Mouse (Mus musculus): ENCODE results near the gene Cers6.

The Cers6 gene

DNA sequence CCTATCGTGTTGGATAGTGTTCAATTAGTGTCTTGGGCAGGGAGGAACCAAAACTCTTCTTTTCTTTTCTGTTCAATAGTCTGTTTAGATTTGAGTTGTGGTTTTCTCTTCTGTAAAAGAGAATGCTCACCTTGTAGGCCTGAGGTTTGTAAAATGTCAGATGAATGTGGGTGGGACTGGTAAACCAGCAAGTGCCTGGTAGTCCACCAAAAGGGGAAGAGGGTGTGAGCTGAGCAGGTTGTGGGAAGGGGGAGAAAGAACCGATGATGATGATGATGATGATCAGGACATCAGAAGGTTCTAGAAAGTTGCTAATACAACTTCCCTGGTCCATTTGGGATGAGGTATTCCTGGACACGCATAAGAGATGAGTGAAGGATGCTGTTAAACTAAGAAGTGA, 55.1 kb downstream of the Cers6 start:
- no peak for DNase-seq (ENCODE audit: low spot score in 2 of 2)

DNA sequence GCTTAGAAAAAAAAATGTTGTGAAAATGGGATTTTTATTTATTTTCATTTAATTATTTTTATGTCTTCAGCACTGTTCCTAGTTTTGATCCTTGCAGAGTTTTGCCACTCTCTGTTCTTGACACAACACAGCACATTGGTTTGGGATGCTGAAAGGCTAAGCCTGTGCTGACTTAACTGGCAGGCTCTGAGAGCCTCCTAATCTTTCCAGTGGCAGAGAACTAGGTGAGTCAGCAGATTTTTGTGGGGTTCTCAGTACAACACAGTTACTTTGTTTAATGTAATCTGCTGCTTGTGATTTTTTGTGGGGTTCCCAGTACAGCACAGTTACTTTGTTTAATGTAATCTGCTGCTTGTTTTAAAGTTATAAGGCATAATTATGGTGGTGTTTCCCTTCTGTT, 55.8 kb downstream of the Cers6 start:
- no peak for DNase-seq (ENCODE audit: low spot score in 2 of 2)

DNA sequence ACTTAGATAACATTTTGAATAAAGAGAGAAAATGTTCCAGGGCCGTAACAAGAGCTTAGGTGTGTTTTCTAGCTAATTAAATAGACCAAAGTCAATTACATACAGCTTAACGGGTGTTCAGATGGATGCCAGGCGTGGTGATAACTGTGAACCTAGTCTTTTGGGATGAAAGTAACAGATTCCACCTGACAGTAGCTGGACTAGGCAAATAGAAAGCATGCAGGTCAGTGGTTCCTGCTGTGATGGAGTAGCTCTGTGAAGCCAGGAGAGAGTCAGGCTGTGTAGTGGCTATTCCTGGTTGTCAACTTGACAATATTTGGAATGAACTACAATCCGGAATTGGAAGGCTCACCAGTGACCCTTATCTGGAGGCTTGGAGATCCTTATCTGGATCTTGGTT, 56.3 kb downstream of the Cers6 start:
- no peak for DNase-seq (ENCODE audit: low spot score in 2 of 2)

DNA sequence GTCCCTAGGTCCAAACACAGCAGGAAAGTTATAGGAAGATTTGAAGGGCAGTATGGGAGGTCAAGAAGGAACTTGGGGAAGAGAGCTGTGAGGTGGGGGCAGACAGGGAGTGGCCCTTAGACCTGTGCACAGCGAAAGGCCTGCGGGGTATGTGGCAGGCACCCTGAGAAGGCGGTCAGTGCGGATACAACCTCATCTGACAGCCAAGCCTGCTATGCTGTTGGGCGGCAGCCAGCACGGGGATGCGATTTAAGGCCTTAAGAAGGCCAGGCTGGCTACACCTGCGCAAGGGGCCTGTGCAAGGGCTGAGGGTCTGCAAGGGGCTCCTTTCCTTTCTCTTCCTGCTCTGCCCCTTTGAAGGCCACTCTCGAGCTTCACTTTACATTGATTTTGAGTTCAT, 63.1 kb downstream of the Cers6 start:
- no peak for DNase-seq (ENCODE audit: low spot score in 2 of 2)

DNA sequence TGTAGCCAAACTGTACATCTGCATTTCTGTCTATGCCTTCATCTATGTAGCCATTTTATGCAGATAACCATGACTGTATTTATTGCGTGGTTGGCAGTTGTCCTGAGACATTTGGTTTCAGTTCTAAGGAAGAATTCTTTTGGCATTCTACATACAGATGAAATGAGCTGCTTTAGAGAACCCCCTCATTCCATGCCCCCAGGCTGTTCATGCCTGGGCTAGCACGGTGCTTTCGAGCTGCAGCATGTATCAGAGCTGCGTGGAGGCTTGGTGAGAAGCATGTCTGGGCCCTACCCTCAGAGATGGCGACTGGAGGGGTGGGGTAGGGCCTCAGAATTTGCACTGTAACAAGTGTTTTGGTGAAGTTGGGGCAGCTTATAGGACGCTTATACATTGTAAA, 64.3 kb downstream of the Cers6 start:
- DNase-seq (ENCODE audit: low spot score in 2 of 2), result no peak

DNA sequence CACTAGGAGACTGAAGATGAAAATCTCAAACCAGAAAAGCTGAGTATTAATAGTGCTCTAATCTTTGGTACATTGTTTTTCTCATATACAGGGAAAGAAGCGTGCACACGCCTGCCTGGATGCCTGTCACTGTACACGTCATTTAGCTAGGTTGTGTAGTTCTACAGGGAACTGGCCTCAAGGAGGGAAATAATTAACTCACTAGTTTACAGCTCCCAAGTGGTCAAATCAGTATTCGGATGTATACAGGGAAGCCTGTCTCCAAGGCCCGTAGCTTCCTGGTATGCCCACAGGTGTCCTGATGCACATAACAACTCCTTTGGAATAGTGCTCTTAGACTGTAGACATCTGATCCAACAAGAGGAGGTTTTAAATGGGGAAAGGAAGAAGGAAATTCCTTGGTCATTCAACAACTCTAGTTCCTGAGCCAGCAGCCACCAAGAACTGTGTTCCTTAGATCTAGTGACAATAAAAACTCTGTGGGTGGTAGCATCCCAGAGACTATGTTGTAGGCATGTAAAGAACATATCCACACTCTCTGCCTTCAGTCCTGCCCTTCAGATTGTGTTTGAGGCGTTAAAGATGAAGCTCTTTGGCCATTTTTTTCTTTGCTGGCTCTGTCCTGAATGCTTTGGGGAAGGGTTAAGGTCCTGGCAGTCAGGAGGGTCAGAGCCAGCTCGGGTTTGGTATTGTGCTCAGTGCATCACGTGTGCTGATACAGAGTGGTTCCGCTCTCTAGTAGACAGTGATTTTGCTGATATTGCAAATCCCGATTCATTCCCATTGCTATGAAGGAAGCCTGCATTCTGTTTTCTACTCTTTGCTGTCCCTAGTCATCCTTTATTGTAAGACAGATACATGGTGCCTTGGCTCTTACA, 65.9 kb downstream of the Cers6 start:
- no peak for DNase-seq (ENCODE audit: low spot score in 2 of 2)

DNA sequence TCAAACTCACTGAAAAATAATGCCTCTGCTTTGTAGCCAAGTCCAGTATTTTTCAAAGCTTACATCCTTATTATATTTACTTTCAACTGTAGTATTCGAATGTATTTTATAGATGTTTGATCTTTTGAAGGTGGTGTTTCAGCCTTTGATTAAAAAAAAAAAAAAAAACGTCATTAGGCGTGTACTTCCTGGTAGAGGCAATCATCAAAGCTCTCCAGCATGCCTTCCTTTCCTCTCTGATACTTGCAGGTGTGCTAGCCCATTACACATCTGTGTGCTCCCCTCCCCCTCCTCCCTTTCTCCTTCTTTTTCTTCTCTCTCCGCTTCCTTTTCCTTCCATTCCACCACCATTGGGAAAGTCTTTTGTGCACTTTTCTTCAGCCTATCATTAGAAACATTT, 71.0 kb downstream of the Cers6 start:
- no peak for DNase-seq (ENCODE audit: low spot score in 2 of 2)

DNA sequence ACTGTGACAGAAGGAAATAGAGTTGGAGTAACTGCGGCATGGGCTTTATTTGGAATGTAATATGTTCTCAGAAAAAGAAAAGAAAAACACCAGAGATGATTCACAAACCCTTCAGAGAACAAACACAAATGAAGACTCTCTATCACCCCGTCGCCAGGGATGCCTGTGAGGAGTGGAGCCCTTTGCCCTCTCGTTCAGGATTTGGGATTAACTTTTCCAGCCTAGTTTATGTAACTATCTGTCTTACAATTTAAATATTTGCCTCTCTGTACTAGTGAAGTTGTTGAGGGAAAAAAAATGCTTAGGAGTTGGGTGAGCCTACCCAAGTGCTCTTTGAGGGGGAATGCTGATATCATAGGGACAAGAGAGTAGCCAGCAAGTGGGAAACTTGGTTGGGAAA, 71.4 kb downstream of the Cers6 start:
- no peak for DNase-seq (ENCODE audit: low spot score in 2 of 2)

- peak in 1 of 2 experiments; percentile 5 for DNase-seq (ENCODE audit: low spot score in 2 of 2)
Observed at GRCm38 (mm10) chr2:68934651-68935050, 73.4 kb downstream of the Cers6 start.

DNA sequence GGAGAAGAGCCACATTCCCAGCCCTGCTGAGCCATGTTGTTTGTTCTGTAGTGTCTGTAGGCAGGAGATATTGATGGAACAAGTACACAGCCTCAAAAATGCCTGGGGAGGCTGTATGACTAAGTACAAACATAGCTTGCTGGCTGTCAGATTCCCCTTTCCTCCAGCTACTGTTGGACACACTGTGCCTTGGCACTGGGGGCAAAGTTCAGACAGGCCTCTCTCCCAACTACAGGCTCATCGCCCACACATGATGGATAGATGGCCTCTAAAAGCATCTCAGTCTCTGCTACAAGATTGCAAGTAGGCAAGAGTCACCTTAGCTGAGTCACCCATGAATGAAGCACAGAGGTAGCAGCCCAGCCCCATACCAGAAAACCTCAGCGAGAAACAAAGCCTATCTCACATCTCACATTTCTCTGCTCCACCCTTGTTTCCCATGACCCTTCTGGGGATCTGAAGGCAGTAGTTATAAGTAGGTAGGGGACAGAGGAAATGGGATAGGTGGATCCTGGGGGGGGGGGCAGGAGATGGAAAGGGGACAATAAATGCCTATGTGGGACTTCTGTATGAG, 74.6 kb downstream of the Cers6 start:
- no peak for DNase-seq (ENCODE audit: low spot score in 2 of 2)

- no peak for DNase-seq (ENCODE audit: low spot score in 2 of 2)
Observed at GRCm38 (mm10) chr2:68936773-68937172, 75.5 kb downstream of the Cers6 start.

GRCm38 (mm10) chr2:68937833-68938232, 76.6 kb downstream of the Cers6 start:
- DNase-seq (ENCODE audit: low spot score in 2 of 2), result no peak

GRCm38 (mm10) chr2:68944898-68945297, 83.7 kb downstream of the Cers6 start:
- DNase-seq (ENCODE audit: low spot score in 2 of 2), result no peak

DNA sequence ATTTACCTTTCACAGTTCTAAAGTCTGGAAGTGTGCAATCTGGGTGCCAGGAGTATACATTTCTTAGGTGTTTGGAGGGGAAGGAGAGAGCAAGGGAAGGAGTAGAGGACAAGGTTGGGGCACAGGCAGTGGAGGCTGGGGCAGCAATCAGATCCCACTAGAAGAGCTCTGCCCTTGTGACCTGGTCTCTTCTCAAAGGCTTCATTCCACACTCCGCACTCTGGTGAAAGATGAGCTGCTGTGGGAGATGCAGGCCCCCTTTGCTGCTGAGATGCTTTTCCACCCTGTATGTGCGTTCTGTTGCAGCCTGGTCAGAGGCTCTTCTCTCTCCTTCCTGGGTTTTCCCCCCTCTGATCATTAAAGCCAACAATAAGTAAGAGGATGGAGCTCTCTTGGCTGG, 84.7 kb downstream of the Cers6 start:
- DNase-seq (ENCODE audit: low spot score in 2 of 2), result no peak

- DNase-seq (ENCODE audit: low spot score in 2 of 2), result no peak
Observed at GRCm38 (mm10) chr2:68946819-68947218, 85.6 kb downstream of the Cers6 start.

- DNase-seq (ENCODE audit: low spot score in 2 of 2), result no peak
Observed at GRCm38 (mm10) chr2:68949137-68949536, 87.9 kb downstream of the Cers6 start.

DNA sequence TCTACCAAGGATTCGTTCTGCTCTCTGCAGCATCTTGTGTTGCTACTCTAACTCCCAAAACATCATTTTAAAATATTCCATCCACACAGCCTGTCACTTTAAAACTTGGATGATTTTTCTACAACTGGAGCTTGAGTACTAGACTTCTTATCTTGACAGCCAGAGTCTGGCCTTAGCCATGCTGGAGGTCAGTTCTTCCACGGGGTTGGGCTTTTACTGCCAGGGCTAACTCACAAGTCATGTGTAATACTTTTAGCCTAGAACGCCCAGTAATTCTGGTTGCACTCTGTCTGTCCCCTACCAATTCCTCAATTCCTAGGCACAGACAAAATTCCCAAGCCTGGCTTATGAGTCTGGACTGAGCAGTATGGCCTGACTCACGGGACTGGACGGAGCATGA, 88.5 kb downstream of the Cers6 start:
- DNase-seq (ENCODE audit: low spot score in 2 of 2), result no peak

- DNase-seq (ENCODE audit: low spot score in 2 of 2), result no peak
Observed at GRCm38 (mm10) chr2:68951706-68952105, 90.5 kb downstream of the Cers6 start.

- DNase-seq (ENCODE audit: low spot score in 2 of 2), result no peak
Observed at GRCm38 (mm10) chr2:68953688-68954087, 92.4 kb downstream of the Cers6 start.

DNA sequence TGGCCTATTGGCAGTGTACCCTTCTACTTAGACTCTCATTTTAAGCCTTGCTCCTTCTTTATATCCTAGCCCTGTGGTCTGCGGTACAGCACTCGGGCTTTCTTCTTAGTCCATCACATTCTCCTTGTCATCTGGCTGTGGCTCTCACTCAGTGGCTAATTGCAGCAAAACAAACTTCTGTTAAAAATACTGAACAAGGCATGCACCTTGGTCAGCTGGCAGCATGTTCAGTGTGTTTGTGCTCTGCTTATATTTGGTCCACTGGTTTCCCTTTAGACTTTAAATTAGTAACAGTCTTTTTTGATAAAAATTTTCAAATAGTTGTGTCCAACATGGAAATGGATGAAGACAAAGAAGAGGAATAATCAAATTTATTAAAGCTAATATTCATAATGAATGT, 94.3 kb downstream of the Cers6 start:
- no peak for DNase-seq (ENCODE audit: low spot score in 2 of 2)

- no peak for DNase-seq (ENCODE audit: low spot score in 2 of 2)
Observed at GRCm38 (mm10) chr2:68956146-68956545, 94.9 kb downstream of the Cers6 start.

DNA sequence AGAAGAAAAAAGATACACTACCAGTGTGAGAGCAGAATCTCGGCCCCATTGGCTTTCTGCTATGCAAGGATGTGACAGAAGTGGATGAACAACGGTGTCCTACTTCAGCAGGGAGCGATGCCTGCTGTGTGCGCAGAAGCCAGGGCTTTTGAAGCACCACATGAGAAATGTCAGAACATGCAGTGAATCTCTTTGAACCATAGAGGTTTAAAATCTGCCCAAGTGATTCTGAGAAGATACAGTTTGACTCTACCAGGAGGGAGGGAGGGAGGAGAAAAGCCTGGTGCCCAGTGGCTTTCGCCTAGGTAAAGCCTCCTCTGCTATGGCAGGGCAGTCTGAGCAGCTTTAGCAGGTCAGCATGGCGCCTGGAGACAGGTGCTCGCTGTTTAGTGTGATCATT, 96.6 kb downstream of the Cers6 start:
- DNase-seq (ENCODE audit: low spot score in 2 of 2), result no peak

DNA sequence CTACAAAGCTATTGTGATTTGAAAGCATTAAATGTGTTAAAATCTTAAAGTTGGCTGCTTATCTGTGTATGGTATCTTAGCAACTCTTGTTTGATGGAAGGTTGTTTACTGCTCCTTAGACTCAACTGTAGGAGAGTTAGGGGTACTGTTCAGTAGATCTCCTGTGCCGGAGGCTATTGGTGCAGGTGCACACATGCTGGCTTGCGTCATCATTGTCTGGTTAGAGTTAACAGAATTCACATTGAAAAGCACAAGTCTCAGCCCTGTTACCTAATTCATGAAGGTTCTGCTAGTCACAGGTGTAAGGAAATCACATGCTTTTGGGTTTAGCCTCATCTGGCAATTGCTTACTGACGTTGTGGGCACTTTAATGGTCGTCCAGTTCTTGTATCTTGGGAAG, 98.3 kb downstream of the Cers6 start:
- DNase-seq (ENCODE audit: low spot score in 2 of 2), result no peak

DNA sequence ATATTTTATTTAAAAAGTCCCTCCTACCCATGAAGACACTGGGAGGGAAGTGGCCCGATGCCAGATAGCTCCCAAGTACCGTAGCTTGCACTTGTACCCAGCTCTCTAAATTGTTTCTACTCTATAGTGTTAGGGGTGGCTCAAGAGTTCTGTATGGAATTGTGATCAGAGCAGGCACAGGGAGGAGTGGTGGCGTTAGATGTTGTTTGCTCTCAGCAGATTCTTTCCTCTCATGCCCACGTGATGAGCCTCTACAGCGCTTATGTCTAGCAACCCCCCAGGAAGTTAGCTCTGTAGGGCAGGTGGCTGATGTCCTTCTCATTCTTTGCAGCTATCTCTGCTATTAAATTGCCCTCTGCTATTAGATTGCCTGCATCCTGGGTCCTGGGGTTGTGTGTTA, 98.8 kb downstream of the Cers6 start:
- DNase-seq (ENCODE audit: low spot score in 2 of 2), result no peak
